Comparison of ENCODE assay signal across 1 mouse cellular context in the genomic region with DNA sequence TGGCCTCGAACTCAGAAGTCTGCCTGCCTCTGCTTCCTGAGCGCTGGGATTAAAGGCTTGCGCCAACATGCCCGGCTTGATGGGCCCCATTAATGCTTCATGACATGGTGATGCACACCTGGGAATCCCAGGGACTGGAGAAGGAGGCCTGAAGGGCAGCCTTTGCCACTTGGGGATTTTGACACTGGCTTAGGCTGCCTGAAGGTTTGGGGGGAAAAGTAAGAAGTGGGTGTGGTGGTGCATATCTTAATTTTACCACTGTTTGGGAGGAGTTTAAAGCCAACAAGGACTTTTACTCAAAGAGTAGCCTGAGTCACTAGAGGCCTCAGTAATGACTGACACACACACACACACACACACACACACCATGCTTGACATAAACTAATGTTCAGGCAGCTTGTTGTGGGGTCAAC.
TF ChIP-seq lines count a peak whose summit lies in the region.

No protein-coding gene starts in this region.

TF ChIP-seq in CH12.LX, 34 proteins besides CTCF, POLR2A, EP300 and RAD21 (continued from another document):
- TF ChIP-seq ETS1 (conservative IDR thresholded peaks at IDR 0.05; ENCODE audit: low read depth, low read length): peak; percentile 56; the same call in 1 of the 2 replicates
- no peak for TF ChIP-seq MAZ (IDR thresholded peaks at IDR 0.05; ENCODE audit: low read depth, low read length)
- TF ChIP-seq IRF4 (IDR thresholded peaks at IDR 0.05; ENCODE audit: low read depth, low read length): peak; percentile 33; the same call in 1 of the 2 replicates
- 0 out of 2 replicates have a peak, but pooled peaks have one; percentile 58 for TF ChIP-seq CHD1 (IDR thresholded peaks at IDR 0.05; ENCODE audit: low read depth, low read length)
- TF ChIP-seq MEF2A (IDR thresholded peaks at IDR 0.05; ENCODE audit: borderline replicate concordance, low read depth, low read length): peak; percentile 44; the same call in 1 of the 2 replicates
- TF ChIP-seq ELF1 (IDR thresholded peaks at IDR 0.05; ENCODE audit: low read depth, low read length): no peak
- no peak for TF ChIP-seq UBTF (IDR thresholded peaks at IDR 0.05; ENCODE audit: low read depth, low read length)
- no peak for TF ChIP-seq JUN (IDR thresholded peaks at IDR 0.05; ENCODE audit: insufficient read depth, low read depth, low read length)
- peak; percentile 35; the same call in 1 of the 2 replicates for TF ChIP-seq NELFE (IDR thresholded peaks at IDR 0.05; ENCODE audit: low read depth, low read length)
- TF ChIP-seq MYC (IDR thresholded peaks at IDR 0.05; ENCODE audit: low read depth, low read length): 0 out of 2 replicates have a peak, but pooled peaks have one; percentile 28
- TF ChIP-seq HCFC1 (IDR thresholded peaks at IDR 0.05; ENCODE audit: low read depth, low read length): no peak
- peak; percentile 24; the same call in 1 of the 2 replicates for TF ChIP-seq MAX (IDR thresholded peaks at IDR 0.05; ENCODE audit: low read length)
- TF ChIP-seq ZC3H11A (IDR thresholded peaks at IDR 0.05; ENCODE audit: low read depth, low read length): no peak
- TF ChIP-seq ZMIZ1 (IDR thresholded peaks at IDR 0.05; ENCODE audit: low read depth, low read length): no peak; the same call in 1 of the 2 replicates
- no peak for TF ChIP-seq TBP (conservative IDR thresholded peaks at IDR 0.05; ENCODE audit: low read depth, low read length)
- TF ChIP-seq BHLHE40 (IDR thresholded peaks at IDR 0.05; ENCODE audit: low read depth, low read length): 0 out of 2 replicates have a peak, but pooled peaks have one; percentile 6
- TF ChIP-seq GABPA (IDR thresholded peaks at IDR 0.05; ENCODE audit: insufficient replicate concordance, low read depth, low read length): no peak
- TF ChIP-seq NRF1 (IDR thresholded peaks at IDR 0.05; ENCODE audit: low read depth, low read length): no peak
- no peak for TF ChIP-seq POLR2AphosphoS2 (IDR thresholded peaks at IDR 0.05; ENCODE audit: low read depth, low read length)
- TF ChIP-seq USF2 (conservative IDR thresholded peaks at IDR 0.05; ENCODE audit: low read depth, low read length): no peak
- TF ChIP-seq USF1 (IDR thresholded peaks at IDR 0.05; ENCODE audit: low read depth, low read length): no peak
- no peak for TF ChIP-seq ZNF384 (IDR thresholded peaks at IDR 0.05; ENCODE audit: low read depth, low read length)
